ENCODE assay signal across 10 mouse cellular contexts in genomic region chr9:107703337-107704122, GRCm38 (mm10). TPM values are rescaled to one million over a fixed set of nuclear protein-coding genes. Genes with fewer than 3 reads are reported as not detected.
DNase-seq lines count a peak whose midpoint lies in the region; TF ChIP-seq lines count a peak whose summit lies in the region.
"Had no signal": no experiment of that assay in that cellular context is flagged by ENCODE, and none has a peak within 500 bp of the region (broad histone marks: within the 10 kb centered on the region; RNA-seq: fewer than 3 reads in every experiment).

No protein-coding gene starts in this region.

- peak overlapping the region; percentile 8; the same call in 1 of the 2 replicates for H3K4me3 ChIP-seq in E14TG2a.4 (replicated peaks; ENCODE audit: low read length)
- H3K4me3 ChIP-seq: midbrain, embryonic 15.5 days had no signal

- H3K27me3 ChIP-seq in E14TG2a.4 (ENCODE audit: insufficient read depth, low read length) = peaks cover 65% of the 10 kb centered on the region
- H3K27me3 ChIP-seq: midbrain, embryonic 15.5 days had no signal

- peaks cover 79% of the 10 kb centered on the region for H3K4me1 ChIP-seq in E14TG2a.4 (replicated peaks; ENCODE audit: low read depth, low read length)

- peak; percentile 65 to 74 for DNase-seq in heart, adult 18-20 months
- no peak for DNase-seq in heart, adult 8-10 months (ENCODE audit: low spot score)
- peak; percentile 65 to 83 for DNase-seq in gastrocnemius, adult 8-10 months (ENCODE audit: low spot score in 2 of 2)
- peak; percentile 73 to 82 for DNase-seq in lung, adult 18-20 months
- DNase-seq in ovary, postnatal 36 days (ENCODE audit: low spot score) = no peak
- DNase-seq in left cerebral cortex, postnatal 4 days = no peak
- DNase-seq in embryo, embryonic 10 days (ENCODE audit: low spot score) = no peak

- 0 out of 2 replicates have a peak, but pooled peaks cover 2% of the 10 kb centered on the region for H3K36me3 ChIP-seq in E14TG2a.4 (ENCODE audit: insufficient read depth, low read length)
- H3K36me3 ChIP-seq: midbrain, embryonic 15.5 days had no signal

- intact Hi-C loops in left cerebral cortex, postnatal 4 days (cut with DNase I) = no loop called here

- TF ChIP-seq CTCF in E14TG2a.4 (conservative IDR thresholded peaks at IDR 0.05; ENCODE audit: low read length) = no peak

- no peaks in the 10 kb centered on the region for H3K9me3 ChIP-seq in E14TG2a.4 (ENCODE audit: low read length)
- H3K9me3 ChIP-seq: midbrain, embryonic 15.5 days had no signal

RNA-seq across cellular contexts. Expression of gene Sema3f, which starts 6.7 kb away (rescaled TPM):
- 10 to 100 TPM; 14.7 to 16.5 TPM for total RNA-seq in heart, adult 18-20 months (2021)
- total RNA-seq in heart, adult 8-10 months (2022) = 10 to 100 TPM; 11.9 to 16.5 (median 14.3) TPM
- total RNA-seq in gastrocnemius, adult 8-10 months (2022) = 1 to 10 TPM; 3.3 to 4.6 (median 4.3) TPM
- total RNA-seq in left cerebral cortex, postnatal 4 days (2021) = 10 to 100 TPM; 44.6 to 52.6 TPM

RNA-seq across cellular contexts. Expression of gene Gnat1, which starts 24.0 kb away (rescaled TPM):
- not detected for total RNA-seq in heart, adult 18-20 months (2021)
- not detected for total RNA-seq in heart, adult 8-10 months (2022)
- total RNA-seq in gastrocnemius, adult 8-10 months (2022) = not detected
- total RNA-seq in left cerebral cortex, postnatal 4 days (2021) = 1 to 10 TPM in 1 of 2 experiments, under 1 TPM in 1; 0.30 to 1.1 TPM
- total RNA-seq: common myeloid progenitor, adult 5-6 weeks had no signal

RNA-seq across cellular contexts. Expression of gene Slc38a3, which starts 34.2 kb away (rescaled TPM):
- total RNA-seq in heart, adult 18-20 months (2021) = 10 to 100 TPM; 48.3 to 61.0 TPM
- 10 to 100 TPM; 62.8 to 91.0 (median 81.6) TPM for total RNA-seq in heart, adult 8-10 months (2022)
- total RNA-seq in gastrocnemius, adult 8-10 months (2022) = 10 to 100 TPM; 37.4 to 49.3 (median 45.9) TPM
- total RNA-seq in left cerebral cortex, postnatal 4 days (2021) = 10 to 100 TPM; 65.0 to 68.4 TPM
- total RNA-seq: common myeloid progenitor, adult 5-6 weeks had no signal

Comparison
In these comparisons a context has a peak if more than half of its experiments do, and no peak if none do; other contexts are left out.
1. DNase-seq: peak in heart, adult 18-20 months (2 of 2), gastrocnemius, adult 8-10 months (2 of 2) and lung, adult 18-20 months (2 of 2); none in heart, adult 8-10 months (single experiment), ovary, postnatal 36 days (single experiment), left cerebral cortex, postnatal 4 days (single experiment) and embryo, embryonic 10 days (single experiment).